Mouse (Mus musculus) B cell, adult 62 days (primary cell): Measurements from ENCODE around the gene Hsbp1. TPM values are rescaled to one million over a fixed set of nuclear protein-coding genes. Genes with fewer than 3 reads are reported as not detected.

Experiments used
- total RNA-seq: library from RNA; stranded (reverse); gene quantifications from 4 replicates; pipeline ENCODE4 v1.2.4, GENCODE M21; 2023

Gene Hsbp1
- total RNA-seq: 60.6 to 77.1 TPM (median 73.1 TPM) in 4 replicates

DNA sequence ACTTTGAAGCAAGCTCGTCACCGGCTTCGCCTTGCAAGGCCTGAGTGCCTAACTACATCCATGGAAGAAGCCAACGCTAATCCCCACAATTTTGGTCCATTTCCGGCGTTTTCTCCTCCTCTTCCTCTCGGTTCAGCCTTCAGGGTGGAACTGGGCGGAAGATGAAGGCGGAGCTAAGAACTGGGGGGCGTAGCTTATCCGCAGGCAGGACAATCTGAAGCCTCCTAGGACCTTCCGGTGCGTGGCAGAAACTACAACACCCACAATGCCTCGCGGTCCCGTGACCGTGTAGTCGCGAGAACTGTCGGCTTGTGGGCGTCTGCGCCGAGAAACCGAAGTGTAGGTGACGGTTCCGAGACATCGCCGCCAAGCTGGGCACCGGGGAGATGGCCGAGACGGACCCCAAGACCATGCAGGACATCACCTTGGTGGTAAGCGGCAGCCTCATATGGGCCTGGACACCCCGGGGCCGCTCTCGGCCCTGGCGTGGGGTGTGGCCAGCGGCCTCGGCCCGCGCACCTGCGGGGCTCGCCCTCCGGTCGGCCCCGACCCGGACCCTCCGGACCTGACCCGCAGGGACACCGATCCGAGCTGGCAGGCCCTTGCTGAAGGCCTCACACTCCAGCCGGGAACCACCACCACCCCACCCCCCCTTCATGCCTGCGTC is at the start of gene Hsbp1:
TSS of gene Hsbp1 (plus strand) at position 299 of the 667 bp plus-strand sequence.

DNA sequence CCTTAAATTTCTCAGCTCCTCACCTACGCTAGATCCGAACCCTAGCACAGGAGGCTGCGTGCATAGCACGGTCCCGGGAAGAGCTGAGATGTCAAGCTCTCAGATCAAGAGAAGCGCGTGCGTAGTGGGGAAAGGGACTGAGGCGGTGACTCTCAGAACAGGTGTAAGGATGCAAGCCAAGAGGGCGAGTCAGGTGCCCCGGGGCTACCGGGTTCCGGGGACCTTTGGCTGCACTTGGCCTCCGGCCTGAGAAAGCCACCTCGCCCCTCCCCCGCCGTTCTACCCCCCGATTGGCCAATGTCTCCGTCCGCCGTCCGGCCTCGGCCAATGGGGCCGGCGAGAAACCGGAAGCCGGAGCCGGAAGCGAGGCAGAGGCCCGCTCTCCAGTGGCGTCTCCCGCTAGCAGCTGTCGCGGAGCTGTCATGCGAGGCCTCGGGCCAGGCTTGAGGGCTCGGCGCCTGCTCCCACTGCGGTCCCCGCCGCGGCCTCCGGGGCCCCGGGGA is 50.3 kb downstream of the Hsbp1 start, which contains the start of gene Mlycd:
TSS of gene Mlycd (plus strand) at position 355 of the 503 bp plus-strand sequence.

Other genes starting within 250 kb of the Hsbp1 start
- gene Mlycd, start 50.4 kb downstream of the Hsbp1 start, total RNA-seq: 15.5 to 18.2 TPM (median 16.2 TPM) in 4 replicates
- gene Osgin1, start 89.6 kb downstream of the Hsbp1 start, total RNA-seq: 11.4 to 16.9 TPM (median 13.5 TPM) in 4 replicates
- not detected in 4 replicates for gene Necab2, start 102.2 kb downstream of the Hsbp1 start, total RNA-seq
- gene Slc38a8, start 157.2 kb downstream of the Hsbp1 start, total RNA-seq: 0.47 to 1.1 TPM (median 0.85 TPM) in 4 replicates
- 116 to 135 TPM (median 122 TPM) in 4 replicates for gene Mbtps1, start 214.2 kb downstream of the Hsbp1 start, total RNA-seq
- 37.6 to 54.8 TPM (median 41.5 TPM) in 4 replicates for gene Hsdl1, start 230.7 kb downstream of the Hsbp1 start, total RNA-seq
- gene Dnaaf1, start 230.7 kb downstream of the Hsbp1 start, total RNA-seq: not detected in 4 replicates